Comparison of ENCODE assay signal across 8 mouse cellular contexts in the genomic region with DNA sequence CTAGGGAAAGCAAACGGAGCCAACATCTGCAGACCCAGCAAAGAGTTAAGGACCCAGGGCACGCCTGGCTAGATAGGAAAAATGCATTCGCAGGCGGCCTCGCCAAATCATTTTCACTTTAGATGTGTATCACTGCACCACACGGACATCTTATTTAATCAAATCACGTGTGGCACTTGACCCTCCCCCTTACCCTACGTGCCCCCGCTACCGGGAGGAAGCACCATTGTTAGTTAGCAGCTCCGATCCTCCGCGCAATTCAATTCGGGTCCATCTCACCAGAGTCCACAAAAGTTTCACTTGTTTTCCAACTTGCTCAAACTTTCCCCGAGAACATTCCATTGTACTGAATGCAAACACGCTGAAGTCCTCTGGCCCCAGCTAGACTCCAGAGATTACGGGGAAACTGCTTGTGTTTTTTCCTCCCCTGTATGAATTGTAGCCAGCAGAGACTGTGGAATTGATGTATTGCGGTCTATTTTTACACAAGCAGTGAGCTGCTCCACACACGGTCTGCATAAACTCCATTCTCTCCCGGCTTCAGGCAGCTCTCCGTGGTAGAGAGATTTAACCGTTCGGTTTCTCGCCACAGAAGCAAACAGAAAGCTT. TPM values are rescaled to one million over a fixed set of nuclear protein-coding genes. Genes with fewer than 3 reads are reported as not detected.
DNase-seq lines count a peak whose midpoint lies in the region; ATAC-seq and TF ChIP-seq lines count a peak whose summit lies in the region.

No protein-coding gene starts in this region.

- H3K9me3 ChIP-seq in lung, embryonic 16.5 days (ENCODE audit: control insufficient read depth, low read length): no peaks in the 10 kb centered on the region

- ATAC-seq in Patski: peak; percentile 66
- ATAC-seq in hematopoietic stem cell, adult 5-6 weeks (replicated peaks in 1 of 2; ENCODE audit: insufficient read depth in 1 of 2, low FRiP score in 2 of 2, low TSS enrichment in 1 of 2, low read depth in 1 of 2, poor library complexity in 2 of 2, severe bottlenecking in 2 of 2): peak; percentile 83 to 89
- ATAC-seq in lung, embryonic 16.5 days (ENCODE audit: low read depth): peak; percentile 75
- ATAC-seq in neutrophil, adult 5-6 weeks (ENCODE audit: extremely low read depth, insufficient number of reproducible peaks, low FRiP score, poor library complexity, severe bottlenecking): peak; percentile 76; the same call in 1 of the 2 replicates

- DNase-seq in Patski (ENCODE audit: low read depth, low spot score): no peak
- peak; percentile 18 for DNase-seq in cerebellum, adult 8-10 months
- DNase-seq in frontal cortex, adult 2 months (ENCODE audit: extremely low spot score in 1 of 2, low spot score in 1 of 2): peak; percentile 9 to 41
- peak; percentile 13 to 42 for DNase-seq in layer of hippocampus, adult 18-20 months (ENCODE audit: low spot score in 2 of 2)
- DNase-seq in thymus, postnatal 0 days (ENCODE audit: low spot score): peak; percentile 16

- in situ Hi-C loops in Patski (cut with MboI; ENCODE audit: low pct_unique_long_range_greater_than_20kb): loop anchor here (5.0 kb wide), 2 partner anchors 510 to 515 kb away; no protein-coding TSS in a partner anchor

- peak overlapping the region; percentile 65 for H3K9ac ChIP-seq in lung, embryonic 16.5 days (ENCODE audit: low read length)

- H3K4me2 ChIP-seq in lung, embryonic 16.5 days (ENCODE audit: low read depth, low read length): peak overlapping the region; percentile 80

- POLR2A ChIA-PET in Patski (lab: Charles Lee): interaction anchor here (0.6 to 3.3 kb wide), 14 partner anchors 7 to 584 kb away, joined by 3 to 16 read pairs (median 4); no protein-coding TSS in a partner anchor

- no peaks in the 10 kb centered on the region for H3K27me3 ChIP-seq in Patski
- H3K27me3 ChIP-seq in lung, embryonic 16.5 days (ENCODE audit: control insufficient read depth, insufficient read depth, low read depth, low read length): no peaks in the 10 kb centered on the region

- TF ChIP-seq CTCF in Patski (IDR thresholded peaks at IDR 0.05): no peak

- WGBS in lung, embryonic 16.5 days: under 1% methylated on average over 24 of the region's 24 CpGs

- peak overlapping the region; percentile 88 for H3K27ac ChIP-seq in lung, embryonic 16.5 days (ENCODE audit: low read length)

- peak overlapping the region; percentile 63 for H3K4me3 ChIP-seq in lung, embryonic 16.5 days (ENCODE audit: low read length)

- no peaks in the 10 kb centered on the region for H3K36me3 ChIP-seq in lung, embryonic 16.5 days (ENCODE audit: control insufficient read depth, insufficient read depth, low read length)

- H3K4me1 ChIP-seq in lung, embryonic 16.5 days (replicated peaks; ENCODE audit: control insufficient read depth, insufficient read depth, low read length): peaks cover 12% of the 10 kb centered on the region

- CTCF ChIA-PET in Patski (lab: Charles Lee): interaction anchor here (0.6 to 3.2 kb wide), 10 partner anchors 9 to 513 kb away, joined by 3 to 11 read pairs (median 4); no protein-coding TSS in a partner anchor

RNA-seq across cellular contexts. Expression of a gene that starts 14.9 kb away (rescaled TPM):
- 97.9 TPM for polyA plus RNA-seq in Patski (2021)
- 27.3 and 28.9 TPM in 2 replicates for polyA plus RNA-seq in frontal cortex, adult 2 months (2012; rRNA removed)
- total RNA-seq in hematopoietic stem cell, adult 5-6 weeks (2017): 2.7 and 3.6 TPM in 2 replicates
- total RNA-seq in layer of hippocampus, adult 18-20 months (2021): 10 to 100 TPM; 42.4 to 46.8 TPM
- 8.1 TPM in 2 replicates for polyA plus RNA-seq in lung, embryonic 16.5 days (2015; fragmentation: Nextera tagmentation; extraction: Ambion mirVana)
- total RNA-seq in neutrophil, adult 5-6 weeks (2017): 1.7 and 2.8 TPM in 2 replicates
- 0.07 and 0.28 TPM in 2 replicates for polyA plus RNA-seq in thymus, postnatal 0 days (2015; fragmentation: Nextera tagmentation; extraction: Ambion mirVana)
